Mouse (Mus musculus) ES-E14 (cell line): ENCODE data around the gene Plxnb1.
"Not testable (repeated sequence)": the region's sequence is repeated elsewhere in the genome, so short reads cannot be mapped to it uniquely, and the experiment has no call there.

ENCODE experiments used
- CHD2 ChIP-seq: IDR thresholded peaks from 2 replicates; pipeline ENCODE4 v1.6.1; 2014; ENCODE audit warnings: mild to moderate bottlenecking, low read depth, low read length, inconsistent platforms
- HCFC1 ChIP-seq: IDR thresholded peaks from 2 replicates; pipeline ENCODE4 v1.6.1; 2012; ENCODE audit warnings: low read length, inconsistent platforms, borderline replicate concordance; ENCODE audit not compliant: insufficient read depth
- MAFK ChIP-seq: IDR thresholded peaks from 2 replicates; pipeline ENCODE4 v1.6.1; 2014; ENCODE audit warnings: mild to moderate bottlenecking, low read depth, low read length, inconsistent platforms; ENCODE audit not compliant: insufficient read depth
- ZC3H11A ChIP-seq: IDR thresholded peaks from 2 replicates; pipeline ENCODE4 v1.6.1; 2012; ENCODE audit warnings: low read depth, mild to moderate bottlenecking, inconsistent platforms, low read length, borderline replicate concordance
- ZNF384 ChIP-seq: IDR thresholded peaks from 2 replicates; pipeline ENCODE4 v1.6.1; 2012; ENCODE audit warnings: low read depth, low read length, inconsistent platforms

DNA sequence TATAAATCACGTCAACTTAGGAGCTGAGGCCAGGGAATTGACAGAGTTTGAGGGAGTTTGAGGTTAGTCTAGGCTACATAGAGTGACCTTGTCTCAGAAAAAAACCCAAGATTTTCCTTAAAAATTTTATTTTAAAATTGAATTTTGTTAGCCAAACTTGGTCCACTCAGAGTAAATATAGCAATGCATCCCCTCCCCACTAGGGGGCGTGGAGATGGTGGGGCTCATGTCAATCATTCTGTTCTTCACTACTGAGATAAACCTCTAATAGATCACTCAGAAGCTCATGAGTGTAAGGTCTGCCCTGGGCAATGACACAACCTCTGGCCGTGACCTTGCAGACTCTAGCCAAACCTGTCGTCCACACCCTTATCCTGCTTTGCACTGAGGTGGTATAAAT is 45.2 kb downstream of the Plxnb1 start:
- not testable (repeated sequence) for TF ChIP-seq HCFC1, ZC3H11A, MAFK, CHD2, ZNF384
